Mouse (Mus musculus) adrenal gland (tissue): ENCODE data around the gene H3f3b.

Experiments used
- intact Hi-C: fragments of 180-260 bp; cut with DNase I; formaldehyde crosslinking; loops from one replicate; pipeline ENCODE4 v1.15.1; 2025
- long read RNA-seq, 2 experiments: library from polyadenylated mRNA; unstranded; transcript quantifications; one replicate each; pipeline ENCODE4 v2.0.0; 2020; ENCODE audit warnings: borderline replicate concordance in 1 of 2; ENCODE audit not compliant: insufficient replicate concordance in 1 of 2

H3f3b gene
- long read RNA-seq, experiment 1, transcript H3f3b-201 (4 exons, 1,993 nt): major isoform, 241 of 250 reads
- long read RNA-seq, experiment 1, transcript H3f3b-203 (3 exons, 773 nt): minor isoform, 5 of 250 reads
- long read RNA-seq, experiment 1, partial matches to known transcripts: 1 of 250 reads
- long read RNA-seq, experiment 1, other reads (novel, unspliced or antisense): 3 of 250 reads
- long read RNA-seq, experiment 2, transcript H3f3b-201 (4 exons, 1,993 nt): major isoform, 320 of 340 reads
- long read RNA-seq, experiment 2, transcript H3f3b-203 (3 exons, 773 nt): minor isoform, 7 of 340 reads
- long read RNA-seq, experiment 2, partial matches to known transcripts: 5 of 340 reads
- long read RNA-seq, experiment 2, other reads (novel, unspliced or antisense): 7 of 340 reads

- intact Hi-C loops: no loop called here
Observed at GRCm38 (mm10) chr11:116027756-116028155, at the start of gene H3f3b. TSS of gene H3f3b (minus strand) at chr11:116027962.

DNA sequence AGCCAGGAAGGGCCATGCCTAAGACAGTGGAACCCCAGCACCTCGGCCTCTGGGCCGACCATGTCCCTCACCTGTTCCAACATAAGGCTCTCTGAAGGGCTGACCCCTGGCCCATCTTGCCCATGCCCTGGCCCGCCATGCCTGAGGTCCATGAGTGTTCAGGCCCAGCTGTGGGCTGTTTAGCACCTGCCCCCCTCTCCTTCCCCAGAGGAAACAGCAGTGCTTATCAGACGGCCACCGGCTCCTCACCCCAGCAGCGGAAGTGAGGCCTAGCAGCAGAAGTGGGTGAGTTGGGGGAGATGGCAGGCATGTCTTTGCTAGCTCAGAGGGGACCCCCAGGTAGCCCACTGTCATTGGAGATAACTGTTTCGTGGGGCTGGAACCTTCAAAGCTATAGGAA, 49.1 kb upstream of the H3f3b start:
- intact Hi-C loops: loop anchor here (5.0 kb wide), 1 partner anchor 45 kb away; the partner anchor contains the start of gene Unk

DNA sequence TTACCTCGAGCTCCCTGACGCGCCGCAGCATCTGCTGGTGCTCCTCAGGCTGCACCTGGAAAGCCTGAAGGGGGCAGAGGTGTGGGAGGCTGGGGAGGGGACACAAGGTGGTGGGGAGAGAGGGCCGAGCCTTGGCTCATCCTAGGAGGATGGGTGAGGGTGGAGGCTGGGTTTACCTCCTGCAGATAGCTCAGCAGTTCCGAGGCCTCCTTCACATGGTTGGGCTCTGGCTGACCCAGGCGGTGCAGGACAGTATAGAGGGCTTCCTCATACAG, 48.4 kb upstream of the H3f3b start:
- intact Hi-C loops: loop anchor here (5.0 kb wide), 1 partner anchor 44 kb away; the partner anchor contains the start of gene Unk

DNA sequence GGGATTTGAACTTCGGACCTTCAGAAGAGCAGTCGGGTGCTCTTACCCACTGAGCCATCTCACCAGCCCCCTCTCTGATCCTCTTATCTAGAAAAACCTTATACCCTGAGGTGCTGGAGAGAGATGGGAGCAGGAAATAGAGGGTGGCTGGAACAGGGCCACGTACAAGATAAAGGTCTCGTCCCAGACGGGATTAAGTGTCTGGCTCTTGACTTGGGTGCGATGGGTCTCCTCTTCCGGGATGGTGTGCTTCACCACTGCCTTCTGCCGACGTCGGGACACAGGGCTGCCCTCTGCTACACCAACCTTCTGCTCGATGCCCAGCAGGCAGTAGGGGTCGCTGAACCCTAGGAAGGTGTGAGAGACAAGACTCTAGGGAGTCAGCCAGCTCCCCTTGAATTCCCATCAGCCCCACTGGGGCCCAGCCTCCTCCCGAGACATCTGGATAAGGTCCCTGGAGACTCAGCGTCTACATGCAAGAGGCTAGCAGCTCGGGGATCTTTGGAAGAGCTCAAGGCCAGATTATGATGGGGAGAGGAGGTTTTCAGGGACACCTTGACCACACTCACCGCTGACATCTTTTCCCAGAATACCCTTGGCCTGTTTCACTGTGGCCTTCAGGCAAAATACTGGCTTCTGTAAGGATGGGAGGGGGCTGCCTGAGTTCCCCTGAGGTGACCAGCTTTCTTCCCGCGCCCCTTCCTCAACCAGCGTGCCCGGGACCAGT, 47.9 kb upstream of the H3f3b start:
- intact Hi-C loops: loop anchor here (5.0 kb wide), 1 partner anchor 43 kb away; the partner anchor contains the start of gene Unk

- intact Hi-C loops: no loop called here
Observed at GRCm38 (mm10) chr11:116074436-116074991, 46.8 kb upstream of the H3f3b start.

DNA sequence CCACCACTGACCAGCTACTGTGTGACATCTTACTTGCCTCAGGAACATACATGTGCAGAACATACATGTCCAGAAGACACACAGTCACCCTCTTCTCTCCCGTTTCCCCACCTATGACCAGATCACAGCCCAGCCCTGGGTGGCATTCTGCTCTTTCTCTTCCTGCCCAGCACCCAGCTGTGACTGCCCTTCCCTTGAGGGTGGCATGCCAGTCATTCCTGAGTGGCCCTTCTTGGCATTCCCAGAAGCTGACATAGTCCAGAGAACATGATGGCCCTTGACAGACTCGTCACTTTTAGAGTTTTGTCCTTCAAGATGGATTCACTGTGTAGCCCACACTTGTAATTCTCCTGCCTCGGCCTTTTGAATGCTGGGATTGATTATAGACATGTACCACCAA, 44.8 kb upstream of the H3f3b start:
- intact Hi-C loops: no loop called here

DNA sequence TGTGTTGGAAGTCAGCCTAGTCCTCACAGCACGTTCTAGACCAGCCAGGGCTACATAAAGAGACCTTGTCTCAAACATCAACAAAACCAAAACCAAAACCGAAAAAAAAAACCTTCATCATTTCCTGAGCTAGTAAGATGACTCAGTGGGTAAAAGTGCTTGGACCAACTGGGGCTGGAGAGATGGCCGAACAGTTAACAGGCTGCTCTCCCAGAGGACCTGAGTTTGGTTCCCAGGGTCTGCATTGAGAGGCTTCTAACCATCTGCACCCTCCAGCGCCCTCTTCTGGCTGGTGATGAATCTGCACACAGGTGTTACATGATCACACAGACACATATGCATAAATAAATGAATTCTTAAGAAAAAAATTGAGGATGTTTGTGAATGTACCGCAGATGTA, 43.7 kb upstream of the H3f3b start:
- intact Hi-C loops: no loop called here

DNA sequence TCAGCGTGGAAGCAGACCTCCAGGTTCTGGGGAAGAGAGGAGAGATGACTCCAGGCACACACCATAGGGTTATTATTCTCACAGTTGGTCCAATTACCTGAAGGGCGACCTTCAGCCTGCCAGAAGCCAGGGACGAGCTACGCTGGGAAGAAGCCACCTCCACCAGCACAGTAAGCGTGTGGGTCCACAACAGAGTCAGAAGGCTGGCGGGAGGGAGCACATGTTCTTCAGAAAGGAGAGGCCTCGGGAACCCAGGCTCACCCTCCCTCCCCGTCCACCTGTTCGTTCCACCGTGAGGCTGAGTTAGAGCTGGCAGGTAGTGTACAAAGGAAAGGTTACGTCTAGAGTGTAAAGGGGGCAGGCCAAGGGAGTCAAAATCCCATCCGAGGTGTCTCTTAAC, 37.6 kb upstream of the H3f3b start:
- intact Hi-C loops: no loop called here

GRCm38 (mm10) chr11:116064187-116064867, 36.6 kb upstream of the H3f3b start:
- intact Hi-C loops: no loop called here

GRCm38 (mm10) chr11:116063562-116063961, 35.8 kb upstream of the H3f3b start:
- intact Hi-C loops: no loop called here

- intact Hi-C loops: no loop called here
Observed at GRCm38 (mm10) chr11:116062521-116062920, 34.8 kb upstream of the H3f3b start.

DNA sequence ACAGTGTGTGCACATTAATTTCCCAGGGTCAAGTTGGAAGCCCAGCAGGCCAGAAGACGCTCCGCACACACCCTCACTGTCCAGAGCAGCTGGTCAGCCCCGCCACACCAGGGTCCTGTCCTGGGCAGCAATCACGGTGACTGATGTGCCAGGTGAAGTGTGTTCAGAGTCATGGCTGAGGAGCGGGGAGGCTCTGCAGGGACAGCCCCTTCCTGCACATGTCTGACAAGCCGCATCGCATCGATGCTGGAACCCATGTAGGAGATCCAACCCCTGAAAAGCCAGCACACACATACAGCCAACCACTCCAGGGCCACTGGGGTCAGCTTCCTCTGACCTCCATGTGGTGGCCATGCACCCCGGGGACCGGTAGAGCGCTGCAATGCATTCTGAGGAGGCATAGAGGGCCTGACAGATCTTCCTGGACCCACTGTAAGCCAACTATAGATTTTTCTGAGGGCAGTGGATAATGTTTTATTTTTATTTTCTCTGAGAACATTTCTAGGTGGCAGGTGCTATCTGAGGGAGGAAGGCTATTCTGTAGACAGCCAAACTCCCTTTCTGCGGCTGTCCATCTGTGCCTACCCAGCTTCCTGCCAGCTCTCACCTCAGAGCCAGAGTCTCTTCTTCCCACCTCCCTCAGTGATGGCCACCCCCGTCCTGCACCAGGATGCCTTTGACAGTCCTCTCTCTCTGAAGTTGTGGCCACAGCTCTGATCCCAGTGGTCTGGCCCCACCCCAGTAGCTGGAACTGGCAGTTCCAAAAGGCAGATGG, 34.1 kb upstream of the H3f3b start:
- intact Hi-C loops: no loop called here

GRCm38 (mm10) chr11:116060596-116060995, 32.8 kb upstream of the H3f3b start:
- intact Hi-C loops: no loop called here

GRCm38 (mm10) chr11:116059691-116060025, 31.9 kb upstream of the H3f3b start:
- intact Hi-C loops: no loop called here

DNA sequence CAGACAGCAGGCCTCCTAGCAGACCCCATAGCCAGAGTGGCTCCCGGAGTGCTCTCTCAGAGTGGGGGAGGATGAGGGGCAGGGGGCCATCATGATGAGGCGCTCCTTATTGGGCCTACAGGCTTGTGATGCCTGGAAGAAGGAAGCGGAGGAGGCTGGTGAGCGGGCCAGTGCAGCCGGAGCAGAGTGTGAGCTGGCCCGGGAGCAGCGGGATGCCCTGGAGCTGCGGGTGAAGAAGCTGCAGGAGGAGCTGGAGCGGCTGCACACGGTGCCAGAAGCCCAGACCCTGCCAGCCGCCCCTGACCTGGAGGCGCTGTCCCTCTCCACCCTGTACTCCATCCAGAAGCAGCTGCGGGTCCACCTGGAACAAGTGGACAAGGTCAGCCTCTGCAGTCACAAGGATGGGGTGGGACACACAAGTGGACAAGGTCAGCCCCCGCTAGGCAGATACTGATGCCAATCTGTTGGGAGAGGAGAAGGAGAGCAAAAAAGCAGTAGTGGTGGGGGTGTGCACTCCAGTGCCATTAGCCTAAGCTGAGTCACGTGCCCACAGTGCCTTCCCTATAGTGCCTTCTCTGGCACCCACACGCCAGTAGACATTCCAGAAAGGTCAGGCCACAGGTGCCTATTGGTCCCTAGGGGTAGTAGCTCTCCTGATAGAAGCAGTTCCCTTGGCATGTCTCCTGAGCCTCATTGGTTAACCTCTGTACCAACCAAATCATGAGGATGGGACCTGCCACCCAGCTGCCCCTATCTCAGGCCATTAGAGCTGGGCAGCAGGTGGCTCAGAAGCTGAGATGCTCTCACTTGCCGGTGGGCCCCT, 31.3 kb upstream of the H3f3b start:
- intact Hi-C loops: no loop called here

DNA sequence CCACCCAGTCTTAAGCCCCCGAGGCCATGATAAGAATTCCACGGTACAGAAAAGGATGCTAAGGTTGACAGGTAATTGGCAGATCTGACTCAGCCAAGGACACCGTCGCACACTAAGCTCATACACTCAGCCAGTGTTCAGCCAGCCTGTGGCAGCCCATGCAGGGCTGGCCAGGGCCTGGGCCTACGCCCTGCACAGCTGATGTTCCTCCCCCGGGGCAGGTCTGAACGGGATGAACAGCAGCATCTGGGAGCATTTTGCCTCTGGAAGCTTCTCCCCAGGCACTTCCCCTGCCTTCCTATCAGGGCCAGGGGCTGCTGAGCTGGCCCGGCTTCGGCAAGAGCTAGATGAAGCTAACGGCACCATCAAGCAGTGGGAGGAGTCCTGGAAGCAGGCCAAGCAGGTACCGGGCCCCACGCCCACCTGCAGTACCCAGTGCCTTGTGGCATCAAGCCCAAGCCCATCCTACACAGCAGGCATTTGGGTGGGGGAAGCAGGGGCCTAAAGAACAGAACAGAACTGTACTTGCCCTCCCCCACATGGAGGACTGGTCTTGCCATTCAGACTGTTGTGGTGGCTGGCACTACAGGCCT, 30.4 kb upstream of the H3f3b start:
- intact Hi-C loops: no loop called here

- intact Hi-C loops: no loop called here
Observed at GRCm38 (mm10) chr11:116057237-116057881, 29.6 kb upstream of the H3f3b start.

GRCm38 (mm10) chr11:116055873-116056272, 28.1 kb upstream of the H3f3b start:
- intact Hi-C loops: no loop called here

- intact Hi-C loops: no loop called here
Observed at GRCm38 (mm10) chr11:116053510-116054229, 25.9 kb upstream of the H3f3b start.
